Mouse (Mus musculus) left cerebral cortex, adult 9 months (tissue): Measurements from ENCODE around the gene Wdr17.
"Not testable (repeated sequence)": the region's sequence is repeated elsewhere in the genome, so short reads cannot be mapped to it uniquely, and the experiment has no call there.

ENCODE experiments used
- DNase-seq, 2 experiments: peaks; one replicate each; pipeline ENCODE4 v3.0.0; 2022; ENCODE audit warnings: low spot score in 2 of 2

The Wdr17 gene

GRCm38 (mm10) chr8:54791858-54792698 is 94.9 kb downstream of the Wdr17 start:
- DNase-seq = no peak

GRCm38 (mm10) chr8:54780134-54780942 is 106.6 kb downstream of the Wdr17 start:
- DNase-seq = peak; percentile 20 to 65

- peak in 1 of 2 experiments; percentile 20 for DNase-seq
Observed at GRCm38 (mm10) chr8:54779317-54780133, 107.5 kb downstream of the Wdr17 start.

- DNase-seq = no peak
Observed at GRCm38 (mm10) chr8:54777012-54777411, 110.0 kb downstream of the Wdr17 start.

GRCm38 (mm10) chr8:54776241-54776640 is 110.7 kb downstream of the Wdr17 start:
- DNase-seq = no peak

- DNase-seq = no peak
Observed at GRCm38 (mm10) chr8:54757646-54758045, 129.3 kb downstream of the Wdr17 start.

- DNase-seq = peak; percentile 16 to 34
Observed at GRCm38 (mm10) chr8:54736660-54737312, 150.2 kb downstream of the Wdr17 start.

GRCm38 (mm10) chr8:54724668-54725035 is 162.3 kb downstream of the Wdr17 start:
- DNase-seq = no peak

GRCm38 (mm10) chr8:54723976-54724667 is 162.9 kb downstream of the Wdr17 start:
- peak; percentile 95 to 97 for DNase-seq

- no peak for DNase-seq
Observed at GRCm38 (mm10) chr8:54718515-54718914, 168.5 kb downstream of the Wdr17 start.

GRCm38 (mm10) chr8:54705743-54706142 is 181.2 kb downstream of the Wdr17 start:
- peak in 1 of 2 experiments; percentile 19 for DNase-seq

GRCm38 (mm10) chr8:54671806-54672205 is 215.2 kb downstream of the Wdr17 start:
- no peak for DNase-seq

GRCm38 (mm10) chr8:54667756-54668155 is 219.2 kb downstream of the Wdr17 start:
- DNase-seq = peak; percentile 48 to 61

GRCm38 (mm10) chr8:54660675-54661074 is 226.3 kb downstream of the Wdr17 start:
- DNase-seq = peak in 1 of 2 experiments; percentile 71

- no peak for DNase-seq
Observed at GRCm38 (mm10) chr8:54659703-54660102, 227.3 kb downstream of the Wdr17 start.

- DNase-seq = no peak
Observed at GRCm38 (mm10) chr8:54638634-54639033, 248.3 kb downstream of the Wdr17 start.

- DNase-seq = not testable (repeated sequence)
Observed at GRCm38 (mm10) chr8:54616710-54617109, 270.3 kb downstream of the Wdr17 start.

- DNase-seq = no peak
Observed at GRCm38 (mm10) chr8:54610238-54610637, 276.7 kb downstream of the Wdr17 start.

GRCm38 (mm10) chr8:54609336-54609735 is 277.6 kb downstream of the Wdr17 start:
- DNase-seq = no peak

- no peak for DNase-seq
Observed at GRCm38 (mm10) chr8:54603440-54603839, 283.5 kb downstream of the Wdr17 start.
